Mouse (Mus musculus) lung, postnatal 0 days (tissue): ENCODE measurements around the gene Cdc42ep4.

ENCODE experiments used
- CTCF ChIP-seq: IDR thresholded peaks from 2 replicates; pipeline ENCODE4 v1.5.1; 2016; ENCODE audit warnings: antibody characterized with exemption, mild to moderate bottlenecking
- EP300 ChIP-seq: IDR thresholded peaks from 2 replicates; pipeline ENCODE4 v1.6.1; 2016; ENCODE audit warnings: antibody characterized with exemption, mild to moderate bottlenecking, control low read depth

GRCm38 (mm10) chr11:113798011-113798410 lies 46.3 kb upstream of the Cdc42ep4 start:
- TF ChIP-seq EP300 (no peak), CTCF (no peak)
